Mouse (Mus musculus) MEL (cell line): ENCODE measurements around the gene H2-Ob.
"Not testable (repeated sequence)": the region's sequence is repeated elsewhere in the genome, so short reads cannot be mapped to it uniquely, and the experiment has no call there.

Source experiments
- CTCF ChIP-seq, 3 experiments: IDR thresholded peaks in 2 of 3; conservative IDR thresholded peaks in 1 of 3; 2 replicates each; pipeline ENCODE4 v1.5.1; 2011 to 2012; ENCODE audit warnings: low read length in 3 of 3, low read depth in 2 of 3, mild to moderate bottlenecking in 2 of 3, improper control_type of control experiment in 1 of 3, inconsistent platforms in 1 of 3, mixed read lengths in 1 of 3, moderate library complexity in 1 of 3; ENCODE audit not compliant: control insufficient read depth in 1 of 3, insufficient read depth in 1 of 3, poor library complexity in 1 of 3, severe bottlenecking in 1 of 3
- EP300 ChIP-seq, 2 experiments: IDR thresholded peaks; 2 replicates each; pipeline ENCODE4 v1.6.1; 2011; ENCODE audit warnings: improper control_type of control experiment in 2 of 2, low read length in 2 of 2, low read depth in 1 of 2, mild to moderate bottlenecking in 1 of 2
- GATA1 ChIP-seq: IDR thresholded peaks from 2 replicates; pipeline ENCODE4 v1.6.1; 2011; ENCODE audit warnings: low read depth, low read length, improper control_type of control experiment
- JUND ChIP-seq: IDR thresholded peaks from 2 replicates; pipeline ENCODE4 v1.6.1; 2011; ENCODE audit warnings: low read depth, mild to moderate bottlenecking, improper control_type of control experiment, low read length
- MAFK ChIP-seq: IDR thresholded peaks from 2 replicates; pipeline ENCODE4 v1.6.1; 2011; ENCODE audit warnings: low read depth, mild to moderate bottlenecking, low read length, improper control_type of control experiment, borderline replicate concordance
- MAX ChIP-seq: IDR thresholded peaks from 2 replicates; pipeline ENCODE4 v1.6.1; 2011; ENCODE audit warnings: low read length, improper control_type of control experiment
- MYC ChIP-seq: IDR thresholded peaks from 2 replicates; pipeline ENCODE4 v1.6.1; 2011; ENCODE audit warnings: low read depth, mild to moderate bottlenecking, low read length, improper control_type of control experiment, moderate library complexity
- POLR2AphosphoS5 ChIP-seq: IDR thresholded peaks from 2 replicates; pipeline ENCODE4 v1.6.1; 2012; ENCODE audit warnings: low read depth, borderline replicate concordance, mild to moderate bottlenecking, inconsistent platforms, low read length, moderate library complexity, mixed read lengths
- TAL1 ChIP-seq: IDR thresholded peaks from 2 replicates; pipeline ENCODE4 v1.6.1; 2012; ENCODE audit warnings: mild to moderate bottlenecking, inconsistent platforms, low read length, moderate library complexity, mixed read lengths
- TCF12 ChIP-seq: IDR thresholded peaks from 2 replicates; pipeline ENCODE4 v1.6.1; 2014; ENCODE audit warnings: low read depth, mild to moderate bottlenecking, inconsistent platforms, low read length, improper control_type of control experiment, moderate library complexity
- ZNF384 ChIP-seq: IDR thresholded peaks from 2 replicates; pipeline ENCODE4 v1.6.1; 2012; ENCODE audit warnings: low read depth, mild to moderate bottlenecking, inconsistent platforms, low read length, improper control_type of control experiment

- TF ChIP-seq GATA1; POLR2AphosphoS5; EP300 (IDR thresholded peaks at IDR 0.05; ENCODE audit: low read depth in 1 of 2, low read length in 2 of 2); TAL1; JUND; MAFK; MAX; TCF12; MYC; CTCF (IDR thresholded peaks at IDR 0.05 in 2 of 3, conservative IDR thresholded peaks at IDR 0.05 in 1 of 3; ENCODE audit: control insufficient read depth in 1 of 3, insufficient read depth in 1 of 3, low read depth in 2 of 3, low read length in 3 of 3, poor library complexity in 1 of 3, severe bottlenecking in 1 of 3); ZNF384: not testable (repeated sequence)
These were observed 7.7 kb upstream of the H2-Ob start for GRCm38 (mm10) chr17:34230971-34231370.
